Mouse (Mus musculus) limb, embryonic 11.5 days (tissue): ENCODE results near the gene Sin3a. TPM values are rescaled to one million over a fixed set of nuclear protein-coding genes. Genes with fewer than 3 reads are reported as not detected.
A peak's percentile ranks its signal among the peaks of the same experiment; 100 is the strongest.

Experiments
- ATAC-seq: fragments of 200-750 bp; cut with Nextera tagmentation; 2 replicates; pipeline ENCODE4 v1.8.0; 2017; ENCODE audit warnings: low read depth; ENCODE audit not compliant: insufficient number of reproducible peaks, low FRiP score, low TSS enrichment
- DNase-seq: peaks from one replicate; pipeline ENCODE4 v3.0.0-alpha.2; 2015; ENCODE audit warnings: low spot score
- H3K27ac ChIP-seq: fragments of 300-500 bp; sonication (generic); replicated peaks from 2 replicates; pipeline ENCODE4 v1.5.1; 2014; ENCODE audit warnings: low read depth, mild to moderate bottlenecking, low read length
- H3K27me3 ChIP-seq: fragments of 300-500 bp; sonication (generic); 2 replicates; pipeline ENCODE4 v1.6.1; 2014; ENCODE audit warnings: mild to moderate bottlenecking, low read length, mixed read lengths; ENCODE audit not compliant: control insufficient read depth, insufficient read depth
- H3K36me3 ChIP-seq: fragments of 300-500 bp; sonication (generic); 2 replicates; pipeline ENCODE4 v1.6.1; 2014; ENCODE audit warnings: mild to moderate bottlenecking, low read length, moderate library complexity, mixed read lengths; ENCODE audit not compliant: control insufficient read depth, insufficient read depth
- H3K4me1 ChIP-seq: fragments of 300-500 bp; sonication (generic); 2 replicates; pipeline ENCODE4 v1.6.1; 2014; ENCODE audit warnings: low read length, mixed read lengths; ENCODE audit not compliant: control insufficient read depth, insufficient read depth
- H3K4me2 ChIP-seq: fragments of 300-500 bp; sonication (generic); 2 replicates; pipeline ENCODE4 v1.6.1; 2014; ENCODE audit warnings: low read depth, mild to moderate bottlenecking, moderate library complexity; ENCODE audit not compliant: severe bottlenecking
- H3K4me3 ChIP-seq: fragments of 300-500 bp; sonication (generic); 2 replicates; pipeline ENCODE4 v1.5.1; 2014; ENCODE audit warnings: low read depth, low read length
- H3K9ac ChIP-seq: fragments of 300-500 bp; sonication (generic); 2 replicates; pipeline ENCODE4 v1.6.1; 2014; ENCODE audit warnings: mild to moderate bottlenecking, low read length
- H3K9me3 ChIP-seq: fragments of 300-500 bp; sonication (generic); 2 replicates; pipeline ENCODE4 v1.6.1; 2016; ENCODE audit warnings: low read length; ENCODE audit not compliant: control insufficient read depth
- WGBS: fragments of 180-500 bp; shearing (Covaris S2); extraction: QIAGEN DNeasy Blood & Tissue Kit; methylation state at CpG from one replicate; pipeline ENCODE4 v1.1.7; 2014; 5-methylcytosine and 5-hydroxymethylcytosine counted together
- polyA plus RNA-seq: library from polyadenylated mRNA; unstranded; fragments of >200 nt; fragmentation: Nextera tagmentation; extraction: Ambion mirVana; gene quantifications from 2 replicates; pipeline ENCODE4 v1.2.1, GENCODE M21; 2014

The Sin3a gene
- 65.8 and 72.7 TPM in 2 replicates for polyA plus RNA-seq

DNA sequence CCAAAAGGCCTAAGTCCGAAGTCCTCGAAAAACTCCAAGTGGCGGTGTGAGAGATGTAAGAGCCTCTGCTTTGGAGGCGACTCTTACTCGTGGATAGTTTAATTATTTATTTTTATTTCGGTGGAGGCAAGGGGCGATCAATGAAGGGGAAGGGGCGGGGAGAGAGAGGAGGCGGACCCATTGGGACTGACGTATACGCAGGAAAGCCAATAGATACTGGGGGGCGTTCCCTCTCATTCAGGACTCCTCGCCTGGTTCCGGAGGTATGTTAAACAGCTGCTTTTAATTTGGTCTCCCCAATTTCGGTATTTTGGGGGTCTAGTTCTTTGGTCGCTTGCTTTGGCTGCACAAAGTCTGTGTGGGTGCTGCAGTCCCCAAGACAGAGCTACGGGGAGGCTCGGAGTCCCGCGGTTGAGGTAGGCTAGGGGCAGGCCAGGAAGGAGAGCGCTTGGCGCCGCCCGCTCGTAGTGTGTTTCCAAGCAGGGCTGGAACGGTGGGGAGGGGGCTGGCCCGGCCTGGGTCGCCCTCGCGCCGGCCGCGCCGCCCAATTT is at the start of gene Sin3a:
Gene Sin3a (plus strand): TSS at position 240 of the 551 bp plus-strand sequence.
- WGBS: under 1% methylated on average over 34 of the region's 34 CpGs
- Histone ChIP-seq H3K9me3 (no peaks in the 10 kb centered on the region), H3K36me3 (no peaks in the 10 kb centered on the region), H3K27ac (peak within 1 kb of the TSS; percentile 97), H3K4me1 (peaks cover 8% of the 10 kb centered on the region; the same call in 1 of the 2 replicates), H3K4me3 (peak within 1 kb of the TSS; percentile 94), H3K4me2 (peak within 1 kb of the TSS; percentile 77), H3K27me3 (no peaks in the 10 kb centered on the region), H3K9ac (peak within 1 kb of the TSS; percentile 76)
- ATAC-seq: no peak
- peak; percentile 81 for DNase-seq

- WGBS: 96% methylated on average over 1 of the region's 1 CpGs
- no peak for DNase-seq
- H3K4me2 ChIP-seq: no peak overlapping the region
- H3K9ac ChIP-seq: no peak overlapping the region
- H3K27ac ChIP-seq: no peak overlapping the region
- no peaks in the 10 kb centered on the region for H3K4me1 ChIP-seq
- H3K9me3 ChIP-seq: no peaks in the 10 kb centered on the region
- H3K36me3 ChIP-seq: peaks cover 10% of the 10 kb centered on the region
- H3K27me3 ChIP-seq: no peaks in the 10 kb centered on the region
- ATAC-seq: no peak
- no peak overlapping the region for H3K4me3 ChIP-seq
Observed at GRCm38 (mm10) chr9:57031756-57032155, 40.1 kb upstream of the Sin3a start.

GRCm38 (mm10) chr9:57056237-57056636 is 15.6 kb upstream of the Sin3a start:
- Histone ChIP-seq H3K27ac (no peak overlapping the region), H3K27me3 (no peaks in the 10 kb centered on the region), H3K9me3 (no peaks in the 10 kb centered on the region), H3K4me1 (no peaks in the 10 kb centered on the region), H3K4me2 (no peak overlapping the region), H3K36me3 (peaks cover 13% of the 10 kb centered on the region; the same call in 1 of the 2 replicates), H3K9ac (no peak overlapping the region), H3K4me3 (no peak overlapping the region)
- 94% methylated on average over 1 of the region's 1 CpGs for WGBS
- no peak for ATAC-seq
- peak; percentile 24 for DNase-seq

GRCm38 (mm10) chr9:57064164-57064563 is 7.7 kb upstream of the Sin3a start:
- no peak overlapping the region for H3K9ac ChIP-seq
- H3K4me1 ChIP-seq: no peaks in the 10 kb centered on the region
- no peak overlapping the region for H3K4me3 ChIP-seq
- H3K27me3 ChIP-seq: no peaks in the 10 kb centered on the region
- no peak overlapping the region for H3K4me2 ChIP-seq
- no peak overlapping the region for H3K27ac ChIP-seq
- ATAC-seq (no peak), DNase-seq (no peak)
- no peaks in the 10 kb centered on the region for H3K9me3 ChIP-seq
- H3K36me3 ChIP-seq: peaks cover 7% of the 10 kb centered on the region; the same call in 1 of the 2 replicates
- WGBS: 94% methylated on average over 2 of the region's 2 CpGs

GRCm38 (mm10) chr9:57068266-57068665 is 3.6 kb upstream of the Sin3a start:
- Histone ChIP-seq H3K36me3 (no peaks in the 10 kb centered on the region; the same call in 1 of the 2 replicates), H3K4me1 (peaks cover 3% of the 10 kb centered on the region; the same call in 1 of the 2 replicates), H3K27ac (no peak overlapping the region), H3K9me3 (no peaks in the 10 kb centered on the region), H3K9ac (no peak overlapping the region), H3K27me3 (no peaks in the 10 kb centered on the region), H3K4me2 (no peak overlapping the region), H3K4me3 (no peak overlapping the region)
- WGBS: 69% methylated on average over 3 of the region's 3 CpGs
- DNase-seq: no peak
- ATAC-seq: no peak

GRCm38 (mm10) chr9:57070262-57070661 is 1.6 kb upstream of the Sin3a start:
- Histone ChIP-seq H3K4me1 (peaks cover 8% of the 10 kb centered on the region; the same call in 1 of the 2 replicates), H3K9ac (no peak overlapping the region), H3K27me3 (no peaks in the 10 kb centered on the region), H3K4me2 (no peak overlapping the region), H3K4me3 (no peak overlapping the region), H3K27ac (no peak overlapping the region), H3K9me3 (no peaks in the 10 kb centered on the region), H3K36me3 (no peaks in the 10 kb centered on the region; the same call in 1 of the 2 replicates)
- no peak for DNase-seq
- 73% methylated on average over 1 of the region's 1 CpGs for WGBS
- ATAC-seq: no peak

GRCm38 (mm10) chr9:57070800-57071545 is 867 bp upstream of the Sin3a start:
- Histone ChIP-seq H3K27ac (peak overlapping the region; percentile 42; the same call in 1 of the 2 replicates), H3K4me3 (peak overlapping the region; percentile 94), H3K27me3 (no peaks in the 10 kb centered on the region), H3K9me3 (no peaks in the 10 kb centered on the region), H3K36me3 (no peaks in the 10 kb centered on the region), H3K4me2 (peak overlapping the region; percentile 77), H3K4me1 (peaks cover 8% of the 10 kb centered on the region; the same call in 1 of the 2 replicates), H3K9ac (no peak overlapping the region)
- no peak for DNase-seq
- ATAC-seq: no peak
- WGBS: 31% methylated on average over 5 of the region's 5 CpGs

DNA sequence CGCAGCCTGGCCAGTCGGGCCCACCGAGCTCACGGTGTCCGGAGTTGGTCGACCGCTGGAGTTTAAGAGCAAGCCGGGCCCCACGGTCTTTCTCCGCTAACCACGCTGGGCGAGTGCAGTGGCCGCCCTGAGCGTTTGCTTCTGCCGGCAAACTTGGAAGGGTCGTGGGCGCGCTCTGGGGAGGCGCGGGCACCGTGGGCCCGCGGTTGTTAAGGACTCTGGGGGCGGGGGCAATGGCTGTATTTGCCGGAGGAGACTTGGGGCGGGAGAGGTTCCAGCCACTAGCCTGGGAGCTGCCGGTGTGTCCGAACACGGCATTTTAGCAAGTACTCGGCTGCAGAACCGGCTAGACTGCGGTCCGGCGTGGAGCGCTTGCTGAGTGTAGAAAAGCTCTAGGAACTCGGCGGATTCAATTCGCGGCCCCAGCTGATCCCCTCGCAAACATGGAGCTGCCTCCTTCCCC is 717 bp downstream of the Sin3a start:
- Histone ChIP-seq H3K4me3 (peak overlapping the region; percentile 94), H3K4me2 (peak overlapping the region; percentile 77), H3K9me3 (no peaks in the 10 kb centered on the region), H3K36me3 (no peaks in the 10 kb centered on the region), H3K27ac (peak overlapping the region; percentile 97), H3K4me1 (peaks cover 8% of the 10 kb centered on the region; the same call in 1 of the 2 replicates), H3K9ac (peak overlapping the region; percentile 76), H3K27me3 (no peaks in the 10 kb centered on the region)
- ATAC-seq: no peak
- WGBS: under 1% methylated on average over 40 of the region's 40 CpGs
- DNase-seq: no peak
